Mouse (Mus musculus) megakaryocyte, adult 5-6 weeks (primary cell): Measurements from ENCODE around the gene Sult6b1. TPM values are rescaled to one million over a fixed set of nuclear protein-coding genes. Genes with fewer than 3 reads are reported as not detected.

Experiments used
- ATAC-seq: 2 replicates; pipeline ENCODE4 v1.8.0; 2016; ENCODE audit warnings: mild to moderate bottlenecking, inconsistent platforms; ENCODE audit not compliant: poor library complexity, severe bottlenecking
- total RNA-seq, 2 experiments: library from RNA; stranded (forward) in 1 of 2; stranded (reverse) in 1 of 2; fragments of 153-499, 151-499 nt in 1 of 2; fragments of 221-1000, 200-1000 nt in 1 of 2; gene quantifications; 2 replicates each; pipeline versions ENCODE4 v1.2.3 to v1.2.4; 2015 to 2017

Gene Sult6b1
- total RNA-seq (2015) (not detected in 2 replicates), total RNA-seq (2017) (1.4 TPM in 1 of 2 replicates, not detected in the other)

DNA sequence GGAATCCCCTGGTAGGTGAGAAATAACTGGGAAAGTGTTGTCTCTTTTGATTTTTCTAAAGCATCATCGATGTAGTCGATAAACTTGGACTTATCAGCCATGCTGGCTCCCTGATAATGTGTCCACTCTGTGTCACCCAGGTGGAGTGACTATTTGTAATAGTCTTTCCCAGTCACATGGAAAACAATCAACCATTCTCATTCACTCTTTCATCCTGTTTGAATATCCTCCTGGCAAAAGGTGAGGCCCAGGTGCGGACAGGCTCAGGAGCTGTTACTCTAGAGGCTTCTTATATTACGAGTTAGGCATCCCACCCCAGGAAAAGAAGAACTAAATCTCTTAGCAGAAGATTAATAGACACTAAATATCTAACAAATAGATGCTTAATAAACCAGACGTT lies at the start of gene Sult6b1:
TSS of gene Sult6b1 (minus strand) at position 101 of the 400 bp plus-strand sequence.
- ATAC-seq, result no peak

DNA sequence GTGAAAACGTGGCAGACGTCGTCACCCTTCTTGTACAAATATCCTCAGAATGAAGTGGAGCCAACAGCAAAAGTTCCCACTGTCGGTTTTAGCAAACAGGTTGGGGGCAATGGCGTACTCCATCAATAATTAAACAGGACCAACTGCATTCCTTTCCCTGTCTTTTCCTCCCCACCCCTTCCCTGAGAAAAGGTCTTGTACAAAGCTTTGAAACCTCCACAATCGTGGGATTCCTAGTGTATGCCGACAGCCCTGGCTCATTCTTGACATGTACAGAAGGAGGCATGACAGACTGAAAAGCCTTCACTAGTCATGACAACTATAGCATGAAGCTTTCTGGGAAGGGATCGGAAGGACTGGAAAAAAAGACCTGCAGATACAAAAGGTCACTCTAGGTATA lies 46.4 kb upstream of the Sult6b1 start:
- no peak for ATAC-seq

DNA sequence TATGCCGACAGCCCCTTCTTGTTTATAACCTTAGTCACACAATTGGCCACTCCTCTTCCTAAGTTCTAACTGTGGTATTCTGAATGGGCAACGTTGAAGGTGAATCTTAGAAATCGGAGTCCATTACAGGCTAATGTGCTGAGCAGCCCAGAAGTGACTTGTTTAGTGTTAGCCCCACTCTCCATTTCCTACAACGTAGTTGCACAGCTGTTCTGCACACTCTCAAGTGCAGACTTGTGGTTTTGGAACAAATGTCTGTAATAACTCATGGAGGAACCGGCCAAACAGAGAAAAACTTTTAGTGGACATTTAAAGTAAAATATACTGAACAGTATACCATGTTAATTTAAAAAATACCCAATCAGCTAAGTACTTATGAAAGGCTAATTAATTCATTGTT lies 45.3 kb upstream of the Sult6b1 start:
- no peak for ATAC-seq

DNA sequence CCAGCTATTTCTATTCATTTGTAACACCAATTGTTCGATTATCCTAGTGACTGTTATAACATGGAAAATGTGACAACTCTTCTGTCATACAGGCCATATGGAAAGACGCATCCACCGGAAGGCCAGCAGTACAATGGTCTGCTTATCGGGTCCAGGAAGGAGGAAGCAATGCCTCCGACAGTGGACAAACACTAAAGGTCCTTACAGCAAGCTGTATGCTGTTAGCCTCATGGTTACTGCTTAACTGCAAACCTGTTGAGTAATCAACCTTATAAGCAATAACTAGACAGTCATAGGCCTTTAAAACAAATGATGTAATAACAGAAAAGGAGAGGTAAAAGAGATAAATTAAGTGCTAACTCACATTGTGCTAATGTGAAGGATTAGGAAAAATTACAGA lies 44.4 kb upstream of the Sult6b1 start:
- ATAC-seq, result peak; percentile 52; the same call in 1 of the 2 replicates

DNA sequence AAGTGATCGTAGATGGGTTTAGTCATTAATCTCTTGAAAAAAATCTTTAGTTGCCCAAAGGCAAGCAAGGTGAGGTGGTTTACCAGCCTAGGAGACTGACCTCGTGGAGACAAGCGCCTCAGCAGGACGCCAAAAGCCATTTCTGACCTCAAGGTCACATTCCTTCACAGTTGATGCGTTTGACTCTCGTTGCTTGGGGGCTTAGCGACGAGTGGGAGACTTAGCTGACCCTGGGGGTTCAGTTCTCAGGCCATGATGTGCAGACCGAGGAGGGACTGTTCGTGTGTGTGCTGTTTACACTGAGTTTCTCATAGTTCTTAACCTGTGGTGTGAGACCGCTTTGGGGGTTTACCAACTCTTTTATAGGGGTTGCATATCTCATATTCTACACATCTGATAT lies 35.8 kb upstream of the Sult6b1 start:
- no peak for ATAC-seq

DNA sequence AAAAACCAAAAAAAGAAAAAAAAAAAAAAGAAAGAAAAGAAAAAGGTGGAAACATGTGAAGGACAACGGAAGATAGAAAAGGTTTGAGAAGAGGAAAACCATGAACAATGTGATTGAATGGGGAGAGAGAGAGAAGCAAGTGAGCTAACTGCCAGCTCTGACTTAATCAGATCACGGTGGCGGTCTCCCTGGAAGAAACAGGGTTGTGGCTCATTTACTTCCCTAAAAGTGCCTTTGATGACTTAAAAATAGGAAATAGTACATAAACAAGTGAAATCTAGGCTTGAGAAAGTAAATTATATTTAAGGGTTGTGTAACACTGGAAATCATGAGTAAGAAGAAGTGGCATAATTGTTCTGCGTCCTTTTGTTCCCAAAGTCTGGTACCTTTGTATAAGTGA lies 32.1 kb upstream of the Sult6b1 start:
- ATAC-seq, result peak; percentile 59

DNA sequence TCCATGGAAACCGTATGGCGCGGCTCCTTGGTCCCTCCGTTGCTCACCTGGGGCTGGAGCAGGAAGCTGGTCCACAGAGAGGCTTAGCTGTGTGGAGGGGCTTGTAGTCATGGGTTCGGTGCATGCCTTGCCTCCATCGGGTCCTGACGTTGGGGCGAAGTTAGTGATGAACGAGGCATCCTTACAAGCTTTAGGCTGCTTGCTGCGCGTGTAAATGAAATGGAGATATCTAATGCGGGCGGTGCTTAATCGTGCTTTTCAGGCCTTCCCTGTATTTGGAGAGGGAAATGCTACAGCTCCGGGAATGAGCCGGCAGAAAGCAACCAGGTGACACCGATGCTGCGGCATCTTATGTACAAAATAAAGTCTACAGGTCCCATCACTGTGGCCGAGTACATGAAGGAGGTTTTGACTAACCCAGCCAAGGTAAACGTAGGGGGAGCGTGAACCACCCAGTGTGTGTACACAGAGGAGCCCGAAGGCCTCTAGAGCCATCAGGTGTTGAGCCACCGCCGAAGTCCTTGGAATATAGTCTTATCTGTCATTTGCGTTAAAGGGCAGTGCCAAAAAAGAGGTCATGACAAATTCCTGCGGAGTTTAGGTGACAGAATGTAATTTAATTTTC lies 30.5 kb upstream of the Sult6b1 start:
- ATAC-seq, result no peak

DNA sequence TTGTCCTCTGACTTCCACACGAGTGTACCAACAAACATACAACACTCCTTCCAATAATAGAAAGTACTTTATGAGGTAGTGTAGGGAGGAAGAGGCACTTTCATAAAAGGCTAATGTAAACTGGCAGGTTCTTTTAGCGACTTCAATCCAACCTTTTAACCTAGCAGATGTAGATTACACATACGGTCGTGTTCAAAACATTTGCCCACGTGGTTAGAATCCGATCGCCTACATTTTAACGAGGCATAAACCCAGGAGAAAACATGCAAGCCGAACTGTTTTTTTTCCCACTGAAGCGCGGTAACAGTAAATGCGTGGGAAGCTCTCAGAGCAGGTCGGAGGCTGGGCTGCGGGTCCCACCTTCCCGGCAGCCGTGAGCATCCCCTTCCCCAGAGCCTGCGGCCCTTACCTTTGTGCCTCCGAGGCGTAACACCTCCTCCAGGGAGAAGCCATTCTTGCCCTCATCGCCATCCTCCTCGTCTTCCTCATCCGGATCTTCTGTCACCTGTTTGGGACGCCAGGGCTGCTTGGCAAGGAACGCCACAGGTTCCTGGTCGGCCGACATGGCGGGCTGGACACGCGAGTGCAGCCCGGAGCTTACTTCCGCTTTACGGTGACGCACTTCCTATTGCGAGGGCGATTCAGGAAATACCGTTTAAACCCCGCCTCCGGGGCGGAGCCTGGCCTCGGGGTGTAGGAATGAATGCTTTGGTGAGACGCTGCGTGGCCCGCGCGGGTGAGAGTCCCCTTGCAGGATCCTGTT lies 29.9 kb upstream of the Sult6b1 start, which contains the start of the genes Cebpz and Ndufaf7:
TSS of gene Cebpz (minus strand) at position 601 of the 763 bp plus-strand sequence.
TSS of gene Ndufaf7 (plus strand) at position 671 of the 763 bp plus-strand sequence.
- ATAC-seq, result peak; percentile 87

DNA sequence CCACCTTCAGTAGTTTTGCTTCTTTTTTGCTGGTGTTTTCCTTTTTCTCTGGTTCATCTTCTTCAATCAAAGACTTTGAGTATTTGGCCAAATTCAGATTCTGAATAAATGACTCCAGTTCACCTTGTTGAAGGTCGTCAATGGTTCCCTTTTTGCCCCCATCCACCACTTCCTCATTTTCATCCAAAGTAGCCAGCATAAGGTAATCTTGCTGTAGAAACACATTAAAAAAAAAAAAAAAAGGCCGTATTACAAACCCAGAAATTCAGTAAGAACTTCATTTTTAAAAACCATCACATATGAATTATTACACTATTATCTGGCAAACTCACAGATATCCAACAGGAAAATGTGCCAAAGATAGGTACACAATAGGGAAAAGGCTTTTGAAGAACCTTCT lies 29.1 kb upstream of the Sult6b1 start:
- no peak for ATAC-seq

DNA sequence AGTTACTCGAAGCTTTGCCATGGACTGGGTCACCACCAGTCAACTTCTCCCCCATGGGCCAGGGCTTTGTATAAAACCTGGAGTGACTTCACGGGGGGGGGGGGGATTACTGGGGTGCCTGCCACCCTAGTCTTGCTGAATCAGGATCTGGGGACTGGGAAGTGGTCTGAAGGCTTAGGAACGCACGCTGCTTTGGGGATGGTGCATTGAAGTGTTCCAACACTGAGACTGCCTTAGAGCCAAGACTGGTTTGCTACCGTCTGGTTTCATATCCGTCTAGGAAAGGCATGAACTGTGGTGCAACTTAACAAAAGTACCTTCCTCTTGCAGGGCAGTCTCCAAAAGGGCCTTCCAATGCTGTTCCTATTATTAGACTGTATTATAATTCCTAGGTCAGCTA lies 10.9 kb upstream of the Sult6b1 start:
- ATAC-seq, result peak; percentile 30

DNA sequence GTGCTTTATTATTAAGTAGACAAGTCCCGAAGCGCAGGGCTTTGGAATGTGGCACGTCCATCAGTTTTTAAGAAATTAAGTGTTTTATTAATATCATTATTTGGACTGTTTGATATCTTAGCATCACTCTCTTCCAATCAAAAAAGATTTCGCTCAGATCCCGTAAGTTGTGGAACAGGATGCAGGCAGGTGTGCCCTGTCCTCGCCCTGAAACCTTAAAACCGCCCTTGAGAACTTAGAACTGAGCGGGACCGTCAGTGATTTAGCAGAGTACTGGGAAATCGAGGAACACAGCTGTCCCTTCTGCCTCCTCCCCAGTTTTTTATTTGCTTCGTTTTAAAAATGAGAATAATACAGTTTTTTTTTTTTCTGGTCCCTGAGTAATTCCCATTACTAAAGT lies 10.1 kb upstream of the Sult6b1 start:
- no peak for ATAC-seq

DNA sequence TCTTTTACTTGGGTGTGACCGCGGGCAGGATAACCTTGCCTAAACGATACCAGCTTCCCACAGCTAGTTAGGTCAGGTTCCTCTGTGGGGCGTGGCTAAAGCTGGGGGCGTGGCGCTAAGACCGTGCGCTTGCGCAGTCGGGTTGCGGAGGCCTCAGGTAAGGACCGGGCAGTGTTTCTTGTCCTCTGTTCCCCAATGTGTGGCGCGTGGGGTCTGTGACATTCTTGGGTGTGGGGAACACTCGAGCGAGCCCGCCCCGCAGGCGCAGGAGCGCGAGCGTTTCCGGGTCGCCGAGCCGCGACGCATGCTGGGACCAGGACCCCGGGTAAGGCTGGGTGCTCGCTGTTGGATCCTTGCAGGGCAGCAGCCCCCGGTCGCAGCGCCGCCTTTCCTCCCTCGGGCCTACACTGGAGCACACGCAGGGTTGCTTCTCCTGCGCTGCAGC lies 9.6 kb upstream of the Sult6b1 start, which contains the start of gene Cebpzos:
TSS of gene Cebpzos (plus strand) at position 132 of the 445 bp plus-strand sequence.
- peak; percentile 91 for ATAC-seq

DNA sequence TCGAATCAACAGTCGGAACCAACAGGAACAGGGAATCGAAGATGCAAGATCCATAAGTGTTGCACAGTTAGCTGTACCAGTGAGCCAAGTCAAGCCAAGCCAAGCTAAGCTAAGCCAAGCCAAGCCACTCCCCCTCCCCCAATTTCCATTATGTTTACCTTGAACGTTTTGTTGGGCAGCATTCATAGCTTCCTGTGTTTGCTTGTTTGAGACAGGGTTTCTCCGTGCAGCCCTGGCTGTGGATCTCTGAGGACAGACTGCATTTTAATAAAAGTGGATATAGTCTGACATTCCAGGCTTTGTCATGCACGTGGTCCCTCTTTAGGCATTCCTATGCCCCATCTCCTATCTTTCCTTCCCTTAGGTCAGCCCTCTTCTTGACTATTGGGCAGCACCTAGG lies 9.0 kb upstream of the Sult6b1 start:
- no peak for ATAC-seq

DNA sequence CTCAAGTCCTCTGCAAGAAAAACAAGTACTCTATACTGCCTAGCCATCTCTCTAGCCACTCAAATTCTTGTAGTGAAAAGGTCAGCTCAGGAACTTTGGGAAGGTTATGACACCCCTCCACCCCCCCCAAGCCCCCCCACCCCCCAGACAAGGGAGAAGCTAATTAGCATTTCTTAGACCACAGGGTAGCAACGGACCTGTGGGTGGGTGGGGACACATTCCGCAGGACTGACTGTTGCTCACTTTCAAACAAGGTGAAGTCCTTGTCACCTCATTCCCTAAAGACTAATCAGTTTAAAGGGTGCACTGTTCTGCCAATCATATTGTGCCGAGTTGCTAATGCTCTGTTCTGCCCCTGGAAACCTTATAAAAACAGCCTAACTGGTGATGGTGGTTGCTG lies 7.1 kb upstream of the Sult6b1 start:
- ATAC-seq, result no peak

DNA sequence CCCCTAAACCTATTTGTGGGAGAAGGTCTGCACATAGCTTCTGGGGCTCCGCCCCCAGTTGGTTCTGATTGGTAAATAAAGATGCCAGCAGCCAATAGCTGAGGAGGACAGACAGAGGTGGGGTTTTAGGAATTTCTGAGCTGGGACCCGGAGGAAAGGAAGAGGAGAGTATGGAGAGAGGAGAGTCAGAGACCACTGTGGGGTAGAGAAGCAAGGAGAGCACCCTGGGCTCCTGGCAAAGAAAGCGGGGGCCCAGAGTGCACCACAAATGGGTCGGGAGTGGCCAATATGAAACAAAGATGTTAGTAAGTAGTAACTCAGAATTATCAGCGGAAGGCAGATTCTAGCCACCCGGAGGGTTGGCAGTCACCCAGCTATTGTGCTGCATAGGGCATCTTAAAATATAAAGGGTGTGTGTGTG lies 6.1 kb upstream of the Sult6b1 start:
- no peak for ATAC-seq

DNA sequence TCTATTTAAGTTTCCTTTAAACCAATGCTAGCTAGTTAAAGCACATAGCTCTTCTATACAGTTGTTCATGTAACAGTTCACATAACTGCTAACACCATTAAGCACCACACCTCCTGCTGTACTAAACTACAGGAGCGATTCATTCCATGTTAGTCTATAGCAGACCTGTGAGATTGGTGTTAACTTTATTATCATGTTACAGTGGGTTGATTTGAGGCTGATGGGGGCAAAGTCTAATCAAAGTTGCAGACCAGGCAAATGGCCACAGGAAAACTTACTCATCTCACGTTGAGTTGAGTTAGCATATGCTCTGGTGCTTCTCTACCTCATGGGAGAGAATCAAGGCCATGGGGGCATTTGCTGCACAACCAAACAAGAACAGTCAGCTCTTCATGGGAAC lies 2.6 kb upstream of the Sult6b1 start:
- no peak for ATAC-seq

DNA sequence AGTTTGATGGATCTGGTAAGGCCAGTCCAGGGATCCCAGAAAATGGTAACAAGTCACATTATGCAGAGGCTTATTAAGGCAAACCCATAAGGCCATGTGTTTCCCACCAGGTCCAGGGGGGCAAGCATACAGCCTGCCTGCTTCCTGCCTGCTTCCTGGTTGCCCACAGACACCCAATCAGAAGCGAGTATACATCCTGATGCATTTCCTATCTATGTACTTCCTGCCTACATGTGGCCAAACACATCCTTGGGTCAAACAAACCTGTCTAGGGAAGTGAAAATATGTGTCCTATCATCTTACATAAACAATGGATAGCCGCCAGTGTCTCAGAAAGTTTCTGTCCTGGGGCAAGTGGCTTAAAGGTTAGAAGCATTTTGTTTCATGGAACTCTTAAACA lies 3.6 kb downstream of the Sult6b1 start:
- ATAC-seq, result peak; percentile 72

DNA sequence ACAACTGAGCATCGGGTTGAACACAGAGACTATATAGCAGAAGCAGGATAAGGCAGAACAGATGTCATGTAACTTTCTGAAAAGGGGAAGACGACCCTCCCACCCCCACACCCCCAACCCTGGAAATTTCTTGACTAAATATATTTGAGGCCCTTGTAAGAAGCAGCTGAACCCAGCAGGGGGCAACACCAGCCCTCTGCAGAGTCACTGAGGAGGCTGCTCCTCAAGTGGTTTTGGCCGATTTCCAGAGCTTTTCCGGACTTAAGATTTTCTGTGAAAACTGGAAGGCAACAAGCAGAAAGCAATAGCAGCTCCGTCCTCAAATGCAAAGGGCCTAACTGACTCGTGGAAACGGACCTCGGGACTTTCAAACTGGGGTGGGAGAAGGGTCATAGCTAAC lies 11.4 kb downstream of the Sult6b1 start:
- peak; percentile 34; the same call in 1 of the 2 replicates for ATAC-seq

DNA sequence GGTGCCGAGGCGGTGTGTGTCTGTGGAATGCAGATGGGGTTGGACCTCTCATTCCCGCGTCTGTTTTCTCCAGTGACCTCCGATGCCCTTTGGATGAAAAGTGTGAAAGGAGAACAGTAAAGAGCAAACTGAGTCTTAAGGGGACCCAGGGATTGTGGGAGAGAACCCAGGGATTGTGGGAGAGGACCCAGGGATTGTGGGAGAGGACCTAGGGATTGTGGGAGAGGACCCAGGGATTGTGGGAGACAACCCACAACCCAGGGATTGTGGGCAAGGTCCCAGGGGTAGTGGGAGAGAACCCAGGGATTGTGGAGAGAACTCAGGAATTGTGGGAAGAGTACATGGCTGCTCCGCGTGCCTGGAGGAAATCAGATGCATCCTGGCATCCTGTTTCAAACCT lies 11.8 kb downstream of the Sult6b1 start:
- ATAC-seq, result no peak

DNA sequence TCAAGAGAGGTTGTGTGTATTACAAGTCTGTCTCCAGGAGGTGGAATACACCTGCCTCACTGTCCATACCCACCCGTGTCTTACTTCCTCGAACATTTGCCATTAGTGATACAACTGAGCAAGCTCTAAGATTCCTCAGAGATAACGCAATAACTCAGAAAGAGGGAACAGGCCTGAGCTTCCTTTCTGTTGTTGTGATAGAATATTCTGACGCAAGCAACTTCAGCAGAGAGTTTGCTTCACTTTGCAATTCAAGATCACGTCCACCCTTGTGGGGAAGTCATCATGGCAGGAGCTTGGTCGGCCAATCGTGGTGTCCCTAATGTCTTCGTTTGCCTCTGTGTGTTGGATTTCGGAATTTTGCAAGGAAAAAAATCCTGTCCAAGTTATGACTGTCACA lies 15.8 kb downstream of the Sult6b1 start:
- ATAC-seq, result peak; percentile 95

DNA sequence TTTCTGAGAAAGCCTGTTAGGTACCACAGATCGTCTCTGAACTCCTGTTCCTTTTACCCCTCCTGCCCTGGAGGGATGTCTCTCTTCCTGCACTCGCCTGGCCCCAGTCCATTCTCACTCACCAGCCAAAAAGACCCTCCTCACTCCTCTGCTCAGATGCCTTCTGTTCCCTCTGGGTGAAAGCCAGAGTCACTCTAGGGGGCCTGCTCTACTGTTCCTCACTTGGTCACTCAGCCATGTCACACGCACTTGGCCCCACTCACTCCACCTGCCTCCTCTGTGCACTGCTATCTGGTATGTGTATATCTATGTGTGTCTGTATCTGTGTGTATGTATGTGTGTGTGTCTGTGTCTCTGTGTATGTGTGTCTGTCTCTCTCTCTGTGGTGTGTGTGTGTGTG lies 17.6 kb downstream of the Sult6b1 start:
- ATAC-seq, result no peak

DNA sequence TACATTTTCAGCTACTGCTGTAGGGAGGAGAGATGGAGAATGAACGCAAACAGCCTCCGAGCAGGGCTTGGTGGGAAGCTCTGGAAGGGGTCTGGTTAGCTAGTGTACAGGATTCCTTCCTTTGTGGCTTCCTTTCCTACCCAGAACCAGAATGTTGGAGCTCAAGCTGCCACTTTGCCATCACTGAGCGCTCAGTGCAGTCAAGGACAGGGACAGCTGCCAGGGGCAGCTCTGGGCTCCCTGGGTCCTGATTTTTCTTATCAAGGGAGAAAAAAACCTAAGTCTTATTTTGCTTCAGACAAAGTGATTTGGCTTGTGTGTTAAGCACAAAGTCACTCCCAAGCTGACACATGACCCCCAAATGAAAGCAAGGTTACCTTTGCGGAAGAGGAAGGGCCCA lies 18.2 kb downstream of the Sult6b1 start:
- ATAC-seq, result no peak
